Mouse (Mus musculus): ENCODE results near the gene Lrrc32.

Gene Lrrc32

GRCm38 (mm10) chr7:98510961-98511958 lies 22.2 kb downstream of the Lrrc32 start:
- no peak for DNase-seq (ENCODE audit: low read depth, low spot score)

- DNase-seq (ENCODE audit: low read depth, low spot score) = no peak
Observed at GRCm38 (mm10) chr7:98513251-98513650, 24.2 kb downstream of the Lrrc32 start.

DNA sequence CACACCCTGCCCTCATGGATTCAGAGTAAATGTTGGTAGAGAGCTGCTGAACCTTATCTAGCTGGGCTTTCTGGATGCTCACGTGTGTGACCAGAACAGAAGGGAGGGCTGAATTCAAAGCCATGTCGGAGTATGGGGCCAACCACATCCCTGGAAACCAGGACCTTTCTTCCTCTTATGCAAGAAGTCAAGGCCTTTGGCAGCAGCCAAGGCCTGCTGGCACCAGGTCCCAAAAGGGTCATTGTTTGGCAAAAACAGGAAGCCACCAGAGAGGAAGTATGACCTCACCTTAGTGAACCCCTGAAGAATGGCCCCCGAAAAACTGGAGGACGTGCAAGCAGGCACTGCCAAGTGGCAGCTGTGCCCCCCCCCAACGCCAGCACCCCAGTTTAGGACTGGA lies 33.5 kb downstream of the Lrrc32 start:
- DNase-seq (ENCODE audit: low read depth, low spot score) = no peak

DNA sequence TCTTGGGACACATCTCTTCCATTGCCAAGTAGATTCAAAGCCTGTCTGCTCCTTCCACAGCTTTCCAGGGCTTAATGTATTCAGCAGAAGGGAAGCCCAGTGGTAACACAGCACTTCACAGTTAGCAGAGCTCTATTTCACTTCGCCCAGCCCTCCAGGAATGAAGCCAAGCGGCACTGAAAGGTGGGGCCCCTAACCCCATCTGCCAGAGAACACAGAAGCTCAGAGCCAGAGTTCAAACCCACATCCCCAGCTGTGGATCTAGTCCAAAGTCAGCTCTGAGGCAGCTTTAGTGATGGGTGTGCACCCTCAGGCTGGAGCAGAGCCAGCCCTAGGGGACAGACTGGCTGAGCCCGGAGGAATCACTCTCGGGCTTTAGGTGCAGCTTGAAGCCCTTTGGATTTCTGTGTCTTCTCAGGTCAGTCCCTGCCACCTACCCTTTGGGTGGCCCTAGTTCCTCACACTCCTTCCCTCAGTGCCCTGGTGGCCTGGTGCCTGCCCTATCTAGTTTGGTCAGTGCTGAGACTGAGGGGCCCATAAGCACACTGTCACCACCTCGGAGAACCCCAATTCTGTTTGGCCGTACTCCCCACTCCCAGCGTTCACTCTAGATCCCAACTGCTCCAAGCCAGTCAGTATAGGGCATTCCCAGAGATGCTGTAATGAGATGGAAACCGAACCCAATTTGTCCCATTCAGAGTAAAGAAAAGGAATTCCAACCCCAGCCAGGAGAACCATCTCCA lies 34.2 kb downstream of the Lrrc32 start:
- no peak for DNase-seq (ENCODE audit: low read depth, low spot score)

DNA sequence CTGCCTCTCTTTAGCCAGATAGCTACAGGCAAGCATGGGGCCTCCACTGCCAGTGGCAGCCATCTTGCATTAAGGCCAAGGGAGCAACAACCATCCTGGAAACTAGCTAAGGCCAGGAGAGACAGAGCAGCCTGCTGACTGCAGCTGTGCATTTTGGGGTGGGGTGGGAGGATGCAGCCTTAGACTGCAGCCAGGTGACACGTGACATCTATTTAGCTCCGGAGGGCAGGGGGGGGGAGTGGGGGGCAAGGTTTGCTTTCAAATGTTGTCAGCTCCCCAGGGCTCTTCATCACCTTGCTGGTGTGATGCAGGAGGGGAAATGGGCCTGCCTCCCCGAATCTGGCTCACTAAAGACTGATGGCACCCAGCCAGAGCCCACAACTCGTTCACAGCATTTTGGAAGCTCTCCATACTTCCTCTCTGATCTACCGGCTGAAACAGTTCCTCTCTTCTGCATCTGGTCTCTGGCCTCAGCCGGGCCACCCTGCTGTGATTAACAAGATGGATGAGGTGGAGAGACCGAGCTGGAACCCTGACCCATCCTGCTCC lies 34.8 kb downstream of the Lrrc32 start:
- DNase-seq (ENCODE audit: low read depth, low spot score) = no peak

DNA sequence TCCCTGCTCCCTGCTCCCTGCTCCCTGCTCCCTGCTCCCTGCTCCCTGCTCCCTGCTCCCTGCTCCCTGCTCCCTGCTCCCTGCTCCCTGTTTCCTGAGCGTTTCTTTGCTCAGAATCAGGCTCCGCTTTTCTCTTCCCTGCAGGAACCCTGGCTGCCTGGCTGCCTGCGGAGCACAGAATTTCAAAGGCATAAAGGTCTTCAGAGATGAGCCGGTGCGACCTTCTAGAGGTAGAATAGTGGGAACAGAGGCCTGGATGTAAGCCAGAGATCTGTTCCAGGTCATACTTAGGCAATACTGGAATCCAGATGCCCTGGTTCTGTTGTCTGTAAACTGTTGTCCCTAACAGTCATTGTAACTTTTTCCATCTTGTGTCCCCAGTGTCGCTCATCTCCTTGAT lies 35.3 kb downstream of the Lrrc32 start:
- no peak for DNase-seq (ENCODE audit: low read depth, low spot score)

- DNase-seq (ENCODE audit: low read depth, low spot score) = no peak
Observed at GRCm38 (mm10) chr7:98524869-98525699, 36.0 kb downstream of the Lrrc32 start.

GRCm38 (mm10) chr7:98527085-98527484 lies 38.0 kb downstream of the Lrrc32 start:
- DNase-seq (ENCODE audit: low read depth, low spot score) = no peak

DNA sequence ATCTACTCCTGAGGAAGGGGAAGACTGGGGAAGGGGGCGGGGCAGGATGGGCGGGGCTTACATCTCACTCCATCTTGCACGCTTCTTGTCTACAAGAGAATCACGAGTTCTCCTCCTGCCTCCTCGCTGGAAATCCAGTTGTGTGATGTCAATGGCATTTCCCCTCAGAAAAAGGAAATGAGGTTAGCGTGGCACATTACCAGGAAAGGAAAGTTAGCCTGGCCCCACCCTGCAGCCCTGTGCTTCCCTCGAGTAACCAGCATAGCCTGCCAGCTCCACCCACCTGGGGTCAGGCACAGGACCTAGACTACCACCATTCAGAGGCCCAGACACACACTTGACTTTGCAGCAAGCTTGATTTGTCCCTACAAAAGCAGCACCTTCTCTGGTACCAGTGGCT lies 42.5 kb downstream of the Lrrc32 start:
- no peak for DNase-seq (ENCODE audit: low read depth, low spot score)

- no peak for DNase-seq (ENCODE audit: low read depth, low spot score)
Observed at GRCm38 (mm10) chr7:98532981-98533380, 43.9 kb downstream of the Lrrc32 start.

DNA sequence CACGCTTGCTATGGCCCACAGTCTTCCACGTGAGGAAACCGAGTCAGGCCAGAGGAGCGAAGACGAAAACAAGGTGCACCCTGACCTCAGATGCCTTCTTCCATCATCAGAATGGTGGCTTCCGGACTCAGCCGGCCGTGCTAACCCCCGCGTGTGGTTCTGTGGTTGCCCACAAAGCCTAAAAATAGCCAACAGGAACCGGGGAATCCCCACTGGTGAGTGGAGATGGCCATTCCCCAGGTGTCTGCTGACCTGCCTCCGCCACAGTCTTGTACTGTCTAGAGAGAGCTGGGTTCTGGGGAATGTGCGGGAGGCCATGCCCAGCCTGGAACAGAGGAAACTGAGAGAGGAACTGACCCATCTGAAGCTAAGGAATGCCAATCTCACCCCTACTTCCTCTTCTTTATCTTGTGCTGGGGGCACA lies 45.4 kb downstream of the Lrrc32 start:
- no peak for DNase-seq (ENCODE audit: low read depth, low spot score)

DNA sequence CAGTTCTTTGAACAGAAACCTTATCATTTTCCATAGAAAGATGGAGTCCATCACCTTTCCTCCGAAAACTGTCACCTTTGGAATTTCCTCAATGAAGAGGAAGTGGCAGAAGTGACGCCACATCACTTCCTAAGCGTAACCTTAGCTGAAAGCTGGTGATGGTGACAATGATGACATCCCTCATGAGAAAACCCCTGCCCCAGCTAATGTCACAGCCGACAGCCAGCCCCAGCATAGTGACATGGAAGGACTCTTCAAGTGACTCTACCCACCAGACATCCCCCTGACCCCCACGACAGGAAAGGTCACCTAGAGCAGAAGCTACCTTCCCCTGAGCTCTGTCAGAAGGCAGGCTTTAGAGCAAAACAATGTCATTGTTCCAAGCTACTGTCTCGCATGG lies 46.1 kb downstream of the Lrrc32 start:
- no peak for DNase-seq (ENCODE audit: low read depth, low spot score)

GRCm38 (mm10) chr7:98535882-98536281 lies 46.8 kb downstream of the Lrrc32 start:
- DNase-seq (ENCODE audit: low read depth, low spot score) = no peak

DNA sequence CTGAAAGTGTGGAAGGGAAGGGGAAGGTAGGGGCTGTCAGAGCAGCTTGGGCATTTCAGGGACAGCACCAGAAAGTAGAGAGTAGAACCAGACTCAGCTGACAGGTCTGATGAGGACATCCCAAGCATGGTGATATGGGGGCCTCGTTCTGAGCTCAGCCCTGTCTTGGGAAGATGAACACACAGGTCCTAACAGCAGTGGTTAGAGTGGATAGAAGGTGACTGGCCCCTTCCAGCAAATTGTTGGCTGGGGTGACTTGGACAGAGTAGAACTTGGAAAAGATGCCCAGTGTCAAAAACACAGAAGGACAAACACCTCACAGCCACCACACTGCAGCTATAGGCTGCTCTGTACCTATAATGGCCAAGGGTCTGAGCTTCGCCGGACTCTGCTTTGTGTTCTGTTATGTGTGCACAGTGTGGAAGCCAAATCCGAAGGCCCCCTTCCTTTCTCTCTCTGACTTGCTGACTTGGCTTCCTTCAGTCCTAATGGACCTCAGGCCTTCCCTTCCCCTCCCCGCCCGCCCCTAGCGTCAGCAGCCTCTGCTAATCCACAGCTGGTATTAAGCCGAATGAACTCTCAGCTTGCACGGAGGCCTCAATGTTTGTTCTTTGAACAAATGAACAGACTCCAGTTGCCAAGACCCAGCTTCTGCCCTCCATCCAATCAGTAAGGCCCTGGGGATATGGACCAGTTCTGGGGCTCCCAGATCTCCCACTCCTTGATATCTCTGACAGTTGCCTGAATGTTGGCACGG lies 48.3 kb downstream of the Lrrc32 start:
- DNase-seq (ENCODE audit: low read depth, low spot score) = no peak

DNA sequence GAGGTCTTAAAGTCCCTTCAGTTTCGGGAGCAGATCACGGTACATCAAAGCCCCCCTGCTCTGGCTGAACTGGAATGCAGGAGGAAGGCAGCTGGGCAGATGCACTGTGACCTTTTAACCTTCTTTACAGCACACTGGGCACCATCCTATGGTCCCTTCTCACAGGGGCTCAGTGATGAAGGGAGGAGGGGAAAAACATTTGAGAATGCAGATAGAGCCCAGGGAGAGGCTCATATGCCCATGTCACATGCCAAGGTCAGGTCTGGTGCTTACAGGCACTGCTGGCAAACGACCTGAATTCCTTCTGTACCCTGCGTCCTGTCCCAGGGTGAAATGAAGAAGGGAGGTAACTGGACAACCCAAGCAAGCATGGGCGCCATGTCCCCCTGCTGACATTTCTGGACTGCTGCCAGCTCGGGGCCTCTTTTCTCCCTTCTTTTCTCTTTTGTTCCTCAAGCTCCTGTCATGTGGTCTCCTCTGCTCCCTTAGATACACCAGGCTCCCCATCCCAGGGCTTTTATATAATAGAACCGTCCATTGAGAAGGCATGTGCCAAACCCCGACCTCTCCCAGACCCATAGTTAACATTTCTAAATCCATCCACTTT lies 49.0 kb downstream of the Lrrc32 start:
- no peak for DNase-seq (ENCODE audit: low read depth, low spot score)

- DNase-seq (ENCODE audit: low read depth, low spot score) = no peak
Observed at GRCm38 (mm10) chr7:98540879-98541278, 51.8 kb downstream of the Lrrc32 start.

DNA sequence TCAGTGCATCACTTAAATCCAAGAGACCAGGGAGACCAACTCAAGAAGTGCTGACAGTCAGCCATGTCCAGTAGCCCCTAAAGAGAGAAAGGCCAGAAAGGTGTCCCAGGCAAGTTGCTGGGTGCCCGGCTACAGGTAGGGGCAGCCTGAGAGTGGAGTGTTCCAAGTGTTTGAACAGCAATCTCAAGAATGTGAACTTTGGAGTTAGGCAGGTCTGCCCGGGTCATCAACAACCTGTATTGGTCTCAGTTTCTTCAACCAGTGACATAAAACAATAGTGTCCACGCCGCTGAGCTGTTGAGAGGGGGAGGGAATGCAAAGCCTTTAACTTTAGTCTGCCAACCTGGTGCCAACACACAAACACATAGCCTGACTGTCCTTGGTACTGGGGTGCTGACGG lies 52.5 kb downstream of the Lrrc32 start:
- no peak for DNase-seq (ENCODE audit: low read depth, low spot score)

DNA sequence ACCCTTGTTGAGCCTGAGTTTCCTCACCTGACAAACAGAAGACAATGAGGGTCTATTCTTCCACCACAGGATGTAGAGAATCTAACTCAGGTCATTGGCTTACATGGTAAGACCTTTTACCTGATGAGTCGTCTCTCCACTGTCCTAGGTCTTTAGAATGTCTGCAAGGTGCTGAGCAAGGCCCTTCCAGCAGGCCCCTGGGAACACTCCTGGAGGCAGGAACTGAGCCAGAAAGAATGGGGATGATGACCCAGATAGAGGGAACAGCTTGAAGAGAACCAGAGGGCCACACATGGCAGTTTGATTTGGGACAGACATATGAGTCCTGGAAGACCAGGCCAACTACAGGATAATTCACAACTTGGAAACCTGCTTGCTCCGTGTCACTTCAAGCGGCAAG lies 53.2 kb downstream of the Lrrc32 start:
- DNase-seq (ENCODE audit: low read depth, low spot score) = no peak

- DNase-seq (ENCODE audit: low read depth, low spot score) = no peak
Observed at GRCm38 (mm10) chr7:98542731-98543142, 53.7 kb downstream of the Lrrc32 start.

GRCm38 (mm10) chr7:98543853-98544370 lies 54.8 kb downstream of the Lrrc32 start:
- no peak for DNase-seq (ENCODE audit: low read depth, low spot score)

All from WW6 (cell line).